Mouse (Mus musculus) brain, embryonic 14.5 days (tissue): ENCODE data around the gene Nme3.

Experiments used
- CTCF ChIP-seq: fragments of 200-500 bp; IDR thresholded peaks from 2 replicates; pipeline ENCODE4 v1.5.1; 2012; ENCODE audit warnings: inconsistent platforms, mild to moderate bottlenecking, moderate library complexity, borderline replicate concordance; ENCODE audit not compliant: insufficient read depth, insufficient read length; ENCODE audit errors: extremely low read depth
- POLR2A ChIP-seq: fragments of 200-500 bp; IDR thresholded peaks from 2 replicates; pipeline ENCODE4 v1.6.1; 2012; ENCODE audit warnings: mild to moderate bottlenecking, inconsistent platforms, borderline replicate concordance; ENCODE audit not compliant: poor library complexity, insufficient read depth, insufficient read length, severe bottlenecking; ENCODE audit errors: extremely low read depth

DNA sequence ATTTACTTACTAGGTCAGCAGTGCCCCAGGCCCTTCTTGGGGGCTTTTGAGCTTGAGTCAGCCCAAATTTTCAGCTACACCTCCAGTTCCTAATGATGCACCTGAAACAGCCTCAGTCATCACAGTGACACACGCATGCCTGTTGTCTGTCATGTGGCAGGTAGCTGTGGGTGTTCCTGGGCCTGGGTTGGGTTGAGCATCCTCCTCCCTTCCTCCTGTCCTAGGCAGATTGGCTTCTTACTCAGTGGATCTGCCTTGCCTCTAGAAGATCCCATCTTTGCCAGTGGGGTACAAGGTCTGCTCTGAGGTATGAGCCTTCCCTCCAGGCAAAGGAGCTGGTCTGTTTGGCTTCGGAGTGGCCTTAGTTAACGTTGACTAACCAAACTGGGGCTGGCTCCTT, 7.4 kb upstream of the Nme3 start:
- TF ChIP-seq CTCF = no peak
- no peak for TF ChIP-seq POLR2A
